Mouse (Mus musculus) frontal cortex, postnatal 36 days (tissue): ENCODE measurements around the gene Ezh1.

Experiments
- DNase-seq, 2 experiments: peaks; one replicate each; pipeline ENCODE4 v3.0.0; 2022; ENCODE audit warnings: low spot score in 2 of 2

The Ezh1 gene

DNA sequence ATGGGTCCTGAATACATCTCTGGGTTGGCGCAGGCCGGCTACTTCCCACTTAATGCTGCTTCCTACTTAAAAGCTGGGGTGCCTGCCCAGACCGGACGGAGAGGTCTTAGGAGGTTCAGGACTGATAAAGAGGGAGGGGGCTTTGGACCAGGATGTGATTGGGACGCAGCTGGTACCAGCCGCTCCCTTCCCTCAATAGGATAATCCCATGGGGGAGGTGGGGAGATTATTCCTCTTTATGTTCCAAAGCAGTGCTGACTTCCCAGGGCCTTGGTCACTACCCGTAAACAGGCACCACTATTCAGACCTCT, 20.4 kb upstream of the Ezh1 start:
- no peak for DNase-seq

DNA sequence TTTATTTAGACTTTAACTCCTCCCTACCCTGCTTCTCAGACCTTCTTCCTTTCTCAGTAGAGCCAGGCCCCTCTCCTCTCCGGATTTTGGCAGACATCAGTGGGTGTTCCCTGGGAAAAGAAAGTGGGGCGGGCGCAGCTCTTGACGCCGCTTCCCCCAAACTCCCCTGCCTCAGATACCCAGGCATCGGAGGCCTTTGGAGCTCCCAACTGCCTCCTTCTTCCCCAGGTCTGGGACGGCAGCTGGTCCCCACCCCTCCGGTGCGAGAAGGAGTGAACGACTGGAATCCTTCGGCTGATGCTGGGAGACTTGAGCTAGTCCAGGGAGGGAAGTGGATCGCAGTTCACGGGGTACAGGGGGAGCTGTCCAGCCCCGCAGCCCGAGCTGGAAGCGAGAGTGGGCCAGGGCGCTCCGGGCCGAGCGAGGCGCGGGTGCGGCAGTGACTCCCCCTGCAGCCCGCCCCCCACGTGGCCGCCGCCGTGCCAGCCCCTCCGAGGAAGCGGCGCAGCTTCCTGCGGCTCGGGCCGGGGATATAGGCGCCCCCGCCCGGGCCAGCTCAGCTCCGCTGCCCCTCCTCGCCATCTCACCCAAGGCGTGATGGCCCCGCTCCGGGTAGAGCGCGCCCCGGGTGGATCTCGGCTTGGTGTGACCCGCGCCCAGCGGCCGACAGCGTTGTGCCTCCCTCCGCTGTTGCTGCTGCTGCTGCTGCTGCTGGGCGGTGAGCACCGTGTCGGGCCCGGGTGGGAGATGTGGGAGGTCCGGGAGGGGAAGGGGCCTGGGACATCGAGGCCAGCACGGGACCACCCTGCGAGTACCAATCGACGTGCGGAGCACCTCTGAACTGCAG, 19.8 kb upstream of the Ezh1 start, which contains the start of gene Ramp2:
Gene Ramp2, plus strand, starts transcription at position 174 of the 847 bp plus-strand sequence.
- peak in 1 of 2 experiments; percentile 40 for DNase-seq

DNA sequence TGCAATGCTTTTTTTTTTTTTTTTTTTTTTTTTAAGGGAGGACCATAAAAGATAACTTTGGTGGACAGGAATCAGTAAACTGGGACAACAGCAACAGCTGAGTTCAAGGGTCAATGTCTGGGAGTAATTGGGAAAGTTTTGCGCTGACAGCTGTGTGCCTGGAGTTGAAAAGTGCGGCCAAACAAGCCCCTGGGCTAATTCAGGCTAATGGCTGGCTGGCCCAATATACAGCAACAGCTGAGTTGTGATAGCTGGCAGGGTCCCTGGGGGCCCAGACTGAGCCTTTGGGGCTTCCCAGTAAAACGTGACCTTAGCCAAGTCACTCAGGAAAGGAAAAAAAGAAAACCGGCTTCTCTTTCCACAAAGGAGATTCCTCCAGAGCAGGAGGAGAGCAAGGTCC, 18.8 kb upstream of the Ezh1 start:
- no peak for DNase-seq

DNA sequence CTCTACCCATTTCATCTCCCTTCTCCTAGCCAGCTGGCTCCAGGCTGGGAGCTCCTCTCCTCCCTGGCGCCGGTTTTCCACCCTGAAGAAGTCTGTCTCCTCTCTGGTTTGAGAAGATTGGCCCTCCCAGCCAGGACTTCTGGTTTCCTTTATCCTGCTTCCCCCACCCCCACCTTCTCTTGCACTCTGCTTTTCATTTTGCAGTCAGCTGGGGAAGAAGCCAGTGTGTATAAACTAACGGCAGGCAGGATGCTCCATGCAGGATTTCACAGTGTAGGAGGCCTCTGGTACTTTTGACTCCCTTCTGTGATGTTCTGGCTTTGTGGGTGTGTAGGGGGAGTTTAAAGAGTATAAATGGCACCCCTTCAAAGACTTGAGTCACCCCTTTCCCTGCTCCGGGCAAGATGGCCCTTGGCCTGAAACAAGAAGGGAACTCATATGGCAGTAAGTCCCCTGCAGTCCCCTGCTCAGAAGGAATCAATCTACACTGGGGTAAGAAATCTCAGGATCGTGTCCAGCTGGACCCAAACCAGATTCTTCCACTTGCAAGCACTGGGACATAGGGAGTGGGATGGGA, 11.9 kb upstream of the Ezh1 start:
- DNase-seq = peak; percentile 45 to 47

DNA sequence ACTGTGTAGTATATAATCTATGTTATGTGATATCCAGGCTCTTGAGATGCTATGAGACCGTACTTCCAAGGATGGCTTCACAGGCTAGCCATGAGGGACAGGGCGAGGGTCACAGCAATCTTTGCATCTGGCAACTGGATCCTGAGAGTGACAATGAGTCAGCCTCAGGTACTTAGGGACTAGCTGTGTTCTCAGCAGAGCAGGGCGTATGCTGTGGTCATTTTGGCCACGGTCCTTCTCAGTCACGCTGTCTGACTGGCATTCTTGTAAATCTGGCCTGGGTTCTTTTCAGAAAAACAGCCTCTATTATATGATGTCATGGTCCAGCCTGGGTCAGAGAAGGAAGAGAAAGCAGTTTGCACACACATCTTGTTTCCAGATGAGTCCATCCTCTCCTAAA, 10.5 kb upstream of the Ezh1 start:
- no peak for DNase-seq

DNA sequence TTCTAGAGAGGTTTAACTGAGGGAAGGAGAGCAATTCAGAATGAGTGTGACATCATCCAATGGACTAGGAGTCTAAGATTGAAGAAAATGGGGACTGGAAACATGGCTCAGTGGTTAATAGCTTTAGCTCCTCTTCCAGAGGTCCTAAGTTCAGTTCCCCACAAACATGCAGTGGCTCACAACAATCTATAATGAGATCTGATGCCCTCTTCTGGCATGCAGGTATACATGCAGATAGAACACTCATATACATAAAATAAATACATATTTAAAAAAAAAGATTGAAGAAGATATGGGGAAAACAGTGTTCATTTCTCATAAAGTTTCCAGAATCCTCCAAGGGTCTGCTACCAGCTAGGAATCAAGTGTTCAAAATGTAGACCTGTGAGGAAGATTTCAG, 9.2 kb upstream of the Ezh1 start:
- no peak for DNase-seq

DNA sequence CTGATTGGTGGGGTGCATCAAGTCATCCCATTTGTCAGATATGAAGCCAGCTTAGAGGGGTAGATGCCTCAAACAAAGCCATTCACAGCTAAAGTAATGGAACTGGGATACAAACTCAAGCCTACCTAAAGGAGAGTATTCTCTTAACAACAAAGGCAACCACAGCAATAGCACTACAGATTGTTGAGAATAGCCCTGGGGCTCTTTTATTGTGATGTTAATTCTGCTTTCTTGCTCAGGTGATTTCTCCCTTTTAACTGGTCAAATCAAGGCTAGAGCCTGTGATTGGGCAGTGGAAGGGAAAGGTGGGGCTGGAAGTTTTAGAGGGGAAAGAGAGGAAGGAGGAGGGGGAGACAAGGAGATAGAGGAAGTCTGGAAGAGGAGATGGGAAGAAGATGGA, 7.9 kb upstream of the Ezh1 start:
- DNase-seq = no peak

DNA sequence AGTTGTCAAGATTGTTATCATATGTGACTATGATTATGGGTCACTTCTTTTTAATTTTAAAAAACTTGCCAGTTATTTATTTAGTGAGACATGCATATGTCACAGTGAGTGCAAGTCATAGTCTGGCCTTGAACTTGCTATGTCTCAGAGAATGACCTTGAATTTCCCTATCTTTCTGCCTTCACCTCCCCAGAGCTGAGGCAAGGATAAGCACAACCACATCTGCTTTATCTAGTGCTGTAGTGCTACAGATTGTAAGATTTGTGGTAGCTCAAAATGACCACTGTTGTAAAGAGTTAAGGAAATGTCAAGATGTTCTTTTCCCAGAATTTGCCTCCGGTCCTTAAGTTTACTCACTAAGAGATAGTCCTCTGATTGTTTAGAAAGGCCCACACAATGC, 7.0 kb upstream of the Ezh1 start:
- no peak for DNase-seq

DNA sequence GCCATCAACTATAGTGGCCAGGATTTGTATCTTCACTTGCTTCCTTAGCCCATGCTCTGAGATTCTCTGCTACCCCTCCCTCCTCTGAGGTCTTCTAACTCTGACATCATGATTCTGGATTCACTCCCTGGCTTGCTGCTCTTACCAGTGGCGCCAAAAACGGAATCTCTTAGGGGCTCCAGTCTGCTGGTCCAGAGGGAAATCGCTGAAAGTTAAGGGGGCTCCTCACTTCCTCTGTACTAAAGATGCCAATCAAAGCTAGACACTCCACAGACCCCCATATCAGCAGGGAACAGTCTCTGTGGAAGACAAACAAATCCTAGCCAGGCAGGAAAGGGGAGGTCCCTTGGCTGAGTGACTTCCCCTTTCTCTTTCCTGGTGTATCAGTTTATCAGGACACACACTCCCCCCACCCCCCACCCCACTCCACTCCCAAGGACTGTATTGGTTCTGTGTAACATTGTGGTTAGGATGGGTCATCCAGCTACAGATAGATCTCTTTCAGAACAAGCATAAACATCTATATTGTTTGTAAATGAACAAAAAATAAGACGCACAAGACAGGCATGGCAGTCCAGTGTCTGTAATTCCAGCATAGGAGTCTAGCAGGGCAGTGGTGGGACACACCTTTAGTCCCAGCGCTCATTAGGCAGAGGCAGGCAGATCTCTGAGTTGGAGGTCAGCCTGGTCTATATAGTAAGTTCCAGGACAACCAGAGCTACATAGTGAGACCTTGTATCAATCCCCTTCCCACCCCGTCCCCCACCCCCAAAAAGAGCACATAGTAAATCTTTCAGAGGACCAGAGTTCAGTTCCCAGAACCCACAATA, 6.0 kb upstream of the Ezh1 start:
- DNase-seq = no peak

DNA sequence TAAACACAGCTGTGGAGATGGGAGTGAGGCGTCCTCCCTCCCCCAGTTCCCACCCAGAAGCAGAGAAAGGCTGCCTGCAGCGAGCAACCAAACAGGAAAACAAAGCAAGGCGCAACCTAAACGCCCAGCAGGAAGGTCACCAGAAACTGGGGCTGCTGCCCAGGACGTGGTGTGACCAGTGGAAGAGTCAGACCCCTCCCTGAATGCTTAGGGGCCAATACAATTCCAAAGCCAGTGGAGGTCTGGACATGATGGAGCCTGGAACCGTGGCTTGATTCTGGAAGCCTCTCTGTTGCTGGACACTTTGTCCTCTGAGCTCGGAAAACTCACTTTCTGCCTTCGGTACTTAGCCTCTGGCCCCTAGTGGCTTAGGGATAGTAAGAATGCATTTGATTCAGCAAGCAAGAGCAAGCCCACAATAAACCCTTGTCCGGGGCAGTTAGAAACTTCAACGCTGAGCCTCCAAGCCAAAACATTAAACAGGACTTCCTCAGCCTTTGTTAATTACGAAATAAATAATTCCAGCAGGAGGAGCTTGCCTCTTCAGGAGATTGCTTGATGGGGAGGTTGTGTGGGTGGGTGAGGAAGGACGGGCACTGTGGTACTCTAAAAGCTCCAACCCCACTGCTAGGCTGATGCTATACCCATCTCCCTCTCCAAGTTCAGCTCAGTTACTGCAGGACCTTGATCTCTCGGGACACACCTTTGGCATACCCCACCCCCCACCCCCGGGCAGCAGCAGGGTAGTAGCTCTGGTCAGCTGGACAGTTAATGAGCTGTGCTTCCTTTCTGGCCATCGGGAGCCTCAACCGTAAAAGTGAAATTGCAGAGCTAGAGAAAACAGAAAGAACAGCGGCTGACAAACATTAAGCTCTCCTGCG, 5.0 kb upstream of the Ezh1 start:
- DNase-seq = no peak

DNA sequence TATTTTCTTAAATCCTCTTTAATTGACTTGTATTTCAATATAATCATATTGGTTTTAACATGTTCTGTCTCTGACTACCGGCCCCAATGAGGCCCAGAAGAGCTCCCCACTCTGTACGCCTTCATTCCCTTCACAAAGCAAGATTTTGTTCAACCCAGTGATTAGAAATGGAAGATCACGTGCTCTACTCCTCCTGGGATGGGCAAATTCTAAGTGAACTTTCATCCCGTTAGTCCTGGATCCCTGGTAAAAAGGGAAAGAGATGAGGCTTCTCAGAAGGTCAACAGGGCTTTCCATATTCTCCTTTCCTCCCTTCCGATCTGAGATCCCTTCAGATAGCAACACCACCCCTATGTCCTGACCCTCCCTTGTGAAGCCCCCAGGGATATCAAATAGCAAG, 4.3 kb upstream of the Ezh1 start:
- DNase-seq = no peak

DNA sequence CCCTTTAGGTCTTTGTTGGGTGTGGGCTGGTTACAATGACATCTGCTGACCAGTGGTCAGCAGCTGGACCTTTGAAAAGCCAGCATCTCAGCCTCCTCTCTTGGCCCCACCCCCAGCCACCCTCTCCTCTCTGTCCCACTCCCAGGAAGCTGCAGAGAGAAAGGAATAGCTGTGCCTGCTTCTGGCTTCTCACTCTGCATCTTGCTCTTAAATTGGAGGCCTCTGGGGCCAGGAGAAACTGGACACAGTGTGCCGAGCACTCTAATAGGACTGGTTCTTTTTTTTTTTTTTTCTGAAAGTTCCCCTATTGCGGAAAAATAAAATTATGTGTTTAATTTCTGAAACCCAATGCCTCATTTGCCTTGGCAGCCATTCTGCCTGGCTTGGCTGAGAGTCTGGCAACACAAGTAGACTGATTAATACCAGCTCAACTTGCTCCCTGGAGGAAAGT, 3.8 kb upstream of the Ezh1 start:
- DNase-seq = no peak

DNA sequence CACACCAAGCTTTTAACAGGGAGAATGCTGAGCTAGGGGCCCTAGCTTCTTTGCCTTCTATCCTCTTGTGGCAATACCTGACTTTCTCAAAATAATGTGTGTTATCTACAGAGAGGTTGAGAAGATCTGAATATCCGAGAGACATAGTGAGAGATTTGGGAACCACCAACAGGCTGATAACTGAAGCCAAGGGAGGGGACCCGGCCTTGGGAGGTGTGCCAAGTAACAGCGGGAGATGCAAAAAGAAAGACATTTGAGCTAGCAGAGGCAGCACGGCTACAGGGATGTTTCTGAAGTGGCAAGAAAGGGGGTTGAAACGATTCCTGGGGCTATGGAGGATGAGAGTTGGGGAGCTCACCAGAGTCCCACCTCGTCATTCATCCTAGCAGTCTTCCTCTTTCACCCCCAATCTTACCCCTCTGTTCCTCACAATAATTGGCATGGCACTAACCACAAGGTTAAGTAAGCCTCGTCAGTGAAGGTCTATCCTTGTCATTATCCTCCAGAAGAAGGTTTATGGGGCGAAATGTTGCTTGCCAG, 3.2 kb upstream of the Ezh1 start:
- no peak for DNase-seq

DNA sequence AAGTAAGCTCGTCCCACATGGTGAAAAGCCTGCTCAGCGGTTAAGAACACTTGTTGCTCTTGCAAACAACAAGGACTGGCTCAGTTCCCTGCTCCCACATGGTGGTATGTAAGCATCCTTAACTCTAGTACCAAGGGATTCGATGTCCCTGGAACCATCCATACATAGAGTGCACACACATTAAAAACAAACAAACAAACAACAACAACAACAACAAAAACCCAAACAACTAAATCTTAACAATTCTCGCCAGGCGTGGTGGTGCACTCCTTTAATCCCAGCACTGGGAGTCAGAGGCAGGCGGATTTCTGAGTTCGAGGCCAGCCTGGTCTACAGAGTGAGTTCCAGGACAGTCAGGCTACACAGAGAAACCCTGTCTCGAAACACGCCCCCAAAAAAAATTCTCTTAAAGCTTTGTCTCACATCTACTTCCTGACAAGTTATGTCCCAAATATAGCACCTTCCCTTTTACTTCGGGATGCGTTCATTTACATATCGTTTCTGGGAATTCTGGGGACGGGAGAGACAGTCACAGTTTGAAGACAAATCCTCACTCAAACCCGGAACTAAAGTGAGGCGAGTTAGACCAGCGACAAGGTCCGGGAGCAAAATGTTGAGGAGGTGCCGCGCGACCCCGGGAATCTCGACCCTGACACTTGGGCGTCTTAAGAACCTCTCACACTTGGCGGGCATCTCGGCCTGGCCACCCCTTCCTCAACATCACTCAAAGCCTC, 765 bp downstream of the Ezh1 start:
- no peak for DNase-seq

DNA sequence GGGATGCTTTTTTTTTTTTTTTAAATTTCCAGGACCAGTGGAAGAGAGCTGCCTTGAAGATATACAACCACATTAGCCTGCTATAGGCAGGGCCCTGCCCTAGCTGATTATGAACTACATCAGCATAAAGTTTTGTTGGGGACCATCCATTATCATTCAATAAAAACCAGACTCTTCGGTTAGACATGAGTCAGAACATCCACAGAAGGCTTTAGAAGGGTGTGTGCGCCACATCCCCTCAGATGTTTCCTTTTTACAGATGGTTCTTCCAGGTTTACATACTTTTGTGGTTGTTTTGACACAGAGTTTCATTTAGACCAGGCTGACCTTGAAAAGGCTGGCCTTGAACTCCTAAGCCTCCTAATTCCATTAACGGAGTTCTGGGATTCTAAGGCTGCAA, 1.9 kb downstream of the Ezh1 start:
- no peak for DNase-seq

DNA sequence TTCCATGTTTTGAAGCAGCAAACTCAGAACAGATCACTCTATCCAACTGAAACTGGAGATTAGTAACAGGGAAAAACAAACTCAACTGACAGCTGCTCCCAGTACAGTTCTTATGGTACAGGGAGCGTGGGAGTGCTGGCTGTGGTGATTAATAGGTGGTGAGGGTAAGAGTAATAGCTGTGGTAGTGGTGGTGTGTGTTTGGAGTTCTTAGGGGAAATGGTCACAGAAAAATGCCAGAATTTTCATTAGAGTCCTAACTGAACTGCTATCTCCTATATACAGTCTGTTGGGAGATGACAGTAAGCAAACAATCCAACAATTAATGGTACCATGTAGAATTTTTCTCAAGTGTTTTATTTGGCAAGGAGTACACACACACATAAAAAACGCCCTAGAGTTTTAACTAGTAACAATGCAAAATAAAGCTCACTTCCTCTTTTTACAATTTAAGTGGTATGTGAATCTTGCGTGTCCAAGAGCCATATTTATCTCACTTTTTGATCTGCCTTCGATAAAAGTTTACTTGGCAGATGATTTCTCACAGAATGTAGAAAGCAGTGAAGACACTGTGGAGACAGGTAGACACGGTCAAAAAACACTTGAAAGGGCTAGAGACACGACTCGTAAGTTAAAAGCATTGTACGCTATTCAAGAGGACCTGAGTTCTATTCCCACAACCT, 4.8 kb downstream of the Ezh1 start:
- no peak for DNase-seq

DNA sequence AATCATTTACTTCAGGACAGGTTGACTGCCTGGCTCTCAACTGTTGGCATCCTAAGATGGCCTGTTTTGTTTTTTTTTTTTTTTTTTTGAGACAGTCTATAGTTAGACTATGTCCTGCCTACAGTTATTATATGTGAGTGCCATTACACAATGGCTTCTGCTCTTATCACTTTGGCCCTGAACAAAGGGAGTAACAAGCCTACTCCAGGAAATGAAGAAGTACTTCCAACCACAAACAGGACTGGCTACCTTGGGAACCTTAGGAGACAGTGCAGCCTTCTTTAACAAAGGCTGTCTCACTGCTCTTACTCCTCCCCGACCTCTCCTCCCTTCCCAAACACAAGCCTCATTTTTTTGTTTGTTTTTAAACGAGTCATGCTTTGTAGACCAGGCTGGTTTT, 5.4 kb downstream of the Ezh1 start:
- DNase-seq = no peak

DNA sequence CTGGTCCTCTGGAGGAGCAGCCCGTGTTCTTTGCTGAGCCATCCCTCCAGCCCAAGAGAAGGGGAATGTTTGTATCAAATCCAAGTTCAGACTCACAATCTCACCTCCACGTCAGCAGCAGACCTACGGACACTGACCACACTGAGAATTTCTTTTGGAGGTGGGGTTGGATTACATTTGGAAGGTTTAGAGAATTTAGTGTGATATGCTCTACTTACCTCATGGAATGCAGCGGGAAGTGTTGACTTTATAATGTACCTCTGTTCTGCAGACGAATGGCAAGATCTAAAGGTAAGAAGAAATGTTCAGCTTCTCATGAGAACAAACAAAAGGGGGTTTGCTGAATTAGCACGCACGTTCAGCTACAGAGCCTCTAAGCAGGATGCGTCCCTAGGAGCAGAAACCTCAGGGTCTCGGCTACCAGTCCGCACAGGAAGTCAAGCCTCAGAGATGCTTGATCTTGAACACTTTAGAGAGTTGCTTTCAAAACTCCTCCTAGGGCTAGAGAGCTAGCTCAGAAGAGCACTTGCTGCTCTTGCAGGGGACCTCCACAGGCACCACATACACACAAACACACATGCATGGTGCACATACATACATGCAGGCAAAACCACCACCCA, 7.7 kb downstream of the Ezh1 start:
- DNase-seq = no peak

DNA sequence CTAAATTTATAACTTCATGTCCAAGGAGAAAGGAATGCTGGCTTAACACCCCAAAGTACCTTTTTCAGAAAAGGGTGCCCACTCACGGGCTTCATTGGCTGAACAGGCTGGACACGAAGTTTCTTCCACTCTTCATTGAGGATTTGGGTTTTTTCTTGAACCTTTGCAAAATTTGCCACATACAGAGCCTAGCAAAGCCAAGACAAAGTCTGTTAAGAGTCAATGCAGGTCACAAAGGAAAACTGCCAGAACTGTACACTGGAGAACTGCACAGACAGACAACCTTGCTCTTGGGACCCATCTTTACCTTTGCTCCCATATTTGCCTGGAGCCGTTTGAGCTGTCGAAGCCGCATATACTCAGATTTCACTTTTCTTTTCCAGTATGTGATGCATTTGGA, 9.3 kb downstream of the Ezh1 start:
- no peak for DNase-seq

DNA sequence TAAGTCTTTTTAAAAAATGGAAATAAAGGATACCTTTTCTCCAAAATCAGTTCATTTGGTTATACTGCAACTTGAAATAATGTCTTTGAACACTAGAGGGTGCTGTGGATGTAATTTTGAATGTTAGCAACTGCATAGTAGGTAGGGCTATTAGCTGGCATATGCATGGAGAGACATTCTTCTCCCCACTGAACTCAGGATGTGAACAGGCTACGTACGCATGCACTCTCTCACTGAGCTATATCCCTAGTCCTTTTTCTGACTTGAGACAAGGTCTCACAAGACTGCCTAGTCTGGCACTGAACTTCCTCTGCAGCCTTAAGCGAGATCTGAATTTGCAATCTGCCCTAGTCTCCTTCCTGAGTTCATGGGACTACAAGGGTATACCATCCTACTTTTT, 14.3 kb downstream of the Ezh1 start:
- DNase-seq = no peak
